Mouse (Mus musculus) right cerebral cortex, postnatal 10 days (tissue): ENCODE data around the gene Tbc1d23.

Source experiments
- DNase-seq, 2 experiments: peaks; one replicate each; pipeline ENCODE4 v3.0.0; 2021; ENCODE audit warnings: low spot score in 2 of 2

Gene Tbc1d23

GRCm38 (mm10) chr16:57162841-57163240 is 68.5 kb downstream of the Tbc1d23 start:
- DNase-seq: no peak

- DNase-seq: no peak
Measured at GRCm38 (mm10) chr16:57159835-57160234, 71.5 kb downstream of the Tbc1d23 start.

GRCm38 (mm10) chr16:57157728-57158127 is 73.6 kb downstream of the Tbc1d23 start:
- DNase-seq: no peak

- DNase-seq: no peak
Measured at GRCm38 (mm10) chr16:57157076-57157475, 74.2 kb downstream of the Tbc1d23 start.

- no peak for DNase-seq
Measured at GRCm38 (mm10) chr16:57155899-57156298, 75.4 kb downstream of the Tbc1d23 start.

- DNase-seq: no peak
Measured at GRCm38 (mm10) chr16:57151437-57151836, 79.9 kb downstream of the Tbc1d23 start.

GRCm38 (mm10) chr16:57144741-57145140 is 86.6 kb downstream of the Tbc1d23 start:
- DNase-seq: no peak

GRCm38 (mm10) chr16:57133611-57134010 is 97.7 kb downstream of the Tbc1d23 start:
- no peak for DNase-seq

- no peak for DNase-seq
Measured at GRCm38 (mm10) chr16:57132326-57132725, 99.0 kb downstream of the Tbc1d23 start.

- DNase-seq: no peak
Measured at GRCm38 (mm10) chr16:57131544-57131943, 99.8 kb downstream of the Tbc1d23 start.

GRCm38 (mm10) chr16:57130752-57131400 is 100.4 kb downstream of the Tbc1d23 start:
- no peak for DNase-seq

- DNase-seq: no peak
Measured at GRCm38 (mm10) chr16:57127825-57128224, 103.5 kb downstream of the Tbc1d23 start.

GRCm38 (mm10) chr16:57126268-57126667 is 105.0 kb downstream of the Tbc1d23 start:
- DNase-seq: no peak

GRCm38 (mm10) chr16:57122682-57123445 is 108.4 kb downstream of the Tbc1d23 start:
- DNase-seq: no peak

- DNase-seq: no peak
Measured at GRCm38 (mm10) chr16:57121816-57122415, 109.4 kb downstream of the Tbc1d23 start.

- DNase-seq: peak; percentile 97 to 98
Measured at GRCm38 (mm10) chr16:57120913-57121815, 110.1 kb downstream of the Tbc1d23 start, which contains the start of gene Tomm70a. TSS of gene Tomm70a (plus strand) at chr16:57121703.
